Mouse (Mus musculus) thymus, postnatal 4 days (tissue): Measurements from ENCODE around the gene Naa15.
A peak's percentile ranks its signal among the peaks of the same experiment; 100 is the strongest.

Experiments used
- DNase-seq: peaks from one replicate; pipeline ENCODE4 v3.0.0; 2021

Gene Naa15

DNA sequence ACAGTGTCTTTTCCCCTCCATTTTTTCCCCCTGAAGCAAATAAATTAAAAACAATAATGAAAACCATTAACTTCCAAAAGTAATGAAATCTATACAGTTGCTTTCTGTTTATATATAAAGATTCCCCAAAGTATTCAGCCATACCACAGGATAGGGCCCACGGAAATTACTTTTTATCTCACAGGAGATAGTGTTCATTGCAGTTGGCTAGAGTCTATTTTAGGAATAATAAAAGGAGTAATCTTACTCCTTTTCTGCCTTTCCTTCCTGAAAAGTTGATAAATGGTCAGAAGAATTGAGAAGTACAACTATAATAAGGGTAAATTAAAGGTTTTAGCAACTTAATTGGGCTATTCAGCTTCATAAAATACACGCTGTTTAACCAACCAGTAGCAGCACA is 53.6 kb downstream of the Naa15 start:
- DNase-seq, result no peak

DNA sequence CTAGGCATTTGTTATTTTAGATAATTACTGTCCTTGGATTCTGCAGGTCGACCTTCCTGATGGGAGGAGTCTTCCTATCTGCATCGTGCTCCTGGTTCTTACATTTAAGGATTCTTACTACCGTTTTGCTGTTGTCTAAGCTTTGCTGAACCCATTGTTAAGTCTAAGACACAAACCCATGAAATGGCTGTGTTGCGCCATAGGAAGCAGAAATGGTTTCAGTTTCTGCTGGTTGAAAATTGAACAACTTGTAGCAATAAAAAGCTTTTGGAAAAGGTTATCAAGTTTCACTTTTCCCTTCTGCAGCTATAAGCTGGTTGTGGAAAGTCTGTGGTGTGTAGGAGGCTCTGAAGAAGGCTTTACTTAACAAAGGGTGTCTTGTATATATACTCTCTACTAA is 60.8 kb downstream of the Naa15 start:
- DNase-seq, result no peak

DNA sequence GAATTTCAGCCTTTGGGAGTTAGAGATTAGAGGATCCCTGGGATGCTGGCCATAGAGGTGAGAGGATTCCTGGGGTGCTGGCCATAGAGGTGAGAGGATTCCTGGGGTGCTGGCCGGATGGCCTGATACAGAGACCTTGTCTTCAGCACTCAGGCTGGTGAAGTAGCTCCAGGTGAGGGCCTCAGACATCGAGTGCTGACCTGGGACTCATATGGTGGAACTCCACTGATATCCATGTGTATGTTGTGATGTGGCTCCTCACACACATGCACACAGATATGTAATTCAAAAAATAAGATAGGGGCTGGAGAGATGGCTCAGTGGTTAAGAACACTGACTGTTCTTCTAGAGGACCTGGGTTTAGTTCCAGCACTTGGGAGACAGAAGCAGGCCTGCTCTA is 64.9 kb downstream of the Naa15 start:
- no peak for DNase-seq

- peak; percentile 78 for DNase-seq
These were observed 66.1 kb downstream of the Naa15 start for GRCm38 (mm10) chr3:51481059-51481458.

GRCm38 (mm10) chr3:51481881-51482280 is 66.9 kb downstream of the Naa15 start:
- no peak for DNase-seq

GRCm38 (mm10) chr3:51482781-51483180 is 67.8 kb downstream of the Naa15 start:
- DNase-seq, result no peak

- peak; percentile 97 for DNase-seq
These were observed 68.9 kb downstream of the Naa15 start, which contains the start of gene Rab33b for GRCm38 (mm10) chr3:51483741-51484359. Gene Rab33b, plus strand, starts transcription at chr3:51483920.

GRCm38 (mm10) chr3:51484370-51484769 is 69.4 kb downstream of the Naa15 start:
- no peak for DNase-seq

GRCm38 (mm10) chr3:51485347-51485746 is 70.4 kb downstream of the Naa15 start:
- DNase-seq, result no peak

DNA sequence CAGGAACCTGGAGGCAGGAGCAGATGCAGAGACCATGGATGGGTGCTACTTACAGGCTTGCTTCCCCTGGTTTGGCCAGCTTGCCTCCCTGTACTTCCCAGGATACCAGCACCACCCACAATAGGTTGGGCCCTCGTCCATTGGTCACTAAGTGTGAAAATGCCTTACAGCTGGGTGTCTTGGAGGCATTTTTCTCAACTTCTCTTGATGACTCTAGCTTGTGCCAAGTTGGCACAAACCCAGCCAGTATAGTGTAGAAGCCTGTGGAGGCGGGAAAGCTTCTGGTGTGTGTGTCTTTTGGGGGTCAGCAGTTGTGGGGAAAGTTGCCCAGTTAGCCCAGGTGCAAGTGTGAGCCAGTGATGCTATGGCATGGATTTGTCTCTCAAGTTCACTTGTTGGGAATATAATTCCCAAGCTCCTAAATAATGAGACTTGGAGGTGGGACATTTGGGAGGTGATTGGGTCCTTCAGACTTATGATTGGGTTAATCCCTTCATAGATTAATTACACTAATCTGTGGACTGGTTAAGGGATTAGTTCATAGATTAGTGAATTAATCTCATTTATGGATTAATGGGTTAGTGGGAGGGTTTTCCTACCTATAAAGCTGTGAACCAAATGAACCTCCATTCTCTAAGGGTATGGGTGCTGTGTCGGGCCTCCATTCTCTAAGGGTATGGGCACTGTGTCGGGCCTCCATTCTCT is 71.7 kb downstream of the Naa15 start:
- no peak for DNase-seq

DNA sequence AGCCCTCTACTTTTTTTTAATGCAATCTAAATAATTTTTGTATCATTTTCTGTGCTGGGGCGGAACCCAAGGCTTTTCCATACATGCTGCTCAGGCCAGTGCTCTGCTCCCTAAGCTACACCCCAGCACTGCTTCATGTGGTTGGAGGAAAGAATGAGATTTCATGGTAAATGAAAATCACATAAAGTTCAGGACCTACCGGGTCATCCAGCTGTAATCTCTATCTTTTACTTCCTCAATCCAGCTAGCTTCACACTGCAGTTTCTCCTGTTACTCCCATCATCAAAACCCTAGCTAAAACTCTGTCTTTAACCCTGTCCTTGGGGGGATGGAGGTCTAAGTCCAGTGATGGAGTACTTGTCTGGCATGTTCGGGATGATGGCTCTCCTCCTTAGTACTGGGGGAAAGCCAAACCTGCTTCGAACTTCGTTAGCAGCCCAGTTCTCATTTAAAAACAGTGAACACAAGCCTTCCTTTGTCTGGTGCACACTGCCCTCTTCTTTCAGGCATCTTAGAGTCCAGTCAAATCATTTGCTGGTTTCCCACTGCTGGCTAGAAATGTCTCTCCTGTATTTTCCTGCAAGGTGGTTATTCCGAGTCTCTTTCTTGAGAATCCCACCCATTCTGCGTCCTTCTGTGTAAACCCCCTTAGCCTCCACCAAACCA is 75.3 kb downstream of the Naa15 start:
- no peak for DNase-seq

- no peak for DNase-seq
These were observed 78.4 kb downstream of the Naa15 start for GRCm38 (mm10) chr3:51493272-51493838.

DNA sequence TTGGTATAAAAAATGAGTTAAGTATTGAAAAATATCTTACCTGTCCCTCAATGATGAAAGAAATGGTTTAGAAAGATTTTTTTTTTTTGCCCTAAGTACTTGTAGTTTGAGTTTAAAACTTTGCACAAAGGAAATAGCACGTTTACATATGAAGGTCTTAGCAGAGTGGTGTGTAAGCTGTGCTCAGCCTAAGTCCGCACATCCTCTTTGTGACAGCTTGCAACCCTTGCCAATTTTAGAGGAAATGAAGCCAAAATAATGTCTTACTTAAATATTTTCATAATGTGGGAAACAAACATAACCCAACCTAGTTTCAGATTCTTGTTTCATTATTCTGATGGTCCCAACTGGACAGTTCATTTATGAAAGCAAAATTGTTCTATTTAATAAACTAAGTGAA is 79.5 kb downstream of the Naa15 start:
- no peak for DNase-seq

DNA sequence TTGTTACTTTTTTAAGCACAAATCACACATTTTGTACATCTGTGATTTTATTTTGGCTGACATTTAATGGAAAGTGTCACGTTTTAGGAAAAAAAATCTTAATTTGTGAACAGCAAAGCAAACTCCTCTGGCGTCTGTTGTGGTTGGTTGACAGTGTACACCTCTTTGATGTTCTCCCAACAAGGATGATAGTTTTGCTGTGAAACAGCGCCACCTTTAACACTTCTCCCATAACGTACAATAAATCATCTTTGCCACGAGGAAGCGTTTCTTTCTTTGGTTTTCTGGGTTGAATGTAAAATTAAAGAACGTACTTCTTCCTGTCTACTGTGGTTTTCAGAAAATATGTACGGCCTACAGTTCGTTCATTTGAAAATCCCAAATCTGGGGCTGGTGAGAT is 80.7 kb downstream of the Naa15 start:
- DNase-seq, result peak; percentile 43

DNA sequence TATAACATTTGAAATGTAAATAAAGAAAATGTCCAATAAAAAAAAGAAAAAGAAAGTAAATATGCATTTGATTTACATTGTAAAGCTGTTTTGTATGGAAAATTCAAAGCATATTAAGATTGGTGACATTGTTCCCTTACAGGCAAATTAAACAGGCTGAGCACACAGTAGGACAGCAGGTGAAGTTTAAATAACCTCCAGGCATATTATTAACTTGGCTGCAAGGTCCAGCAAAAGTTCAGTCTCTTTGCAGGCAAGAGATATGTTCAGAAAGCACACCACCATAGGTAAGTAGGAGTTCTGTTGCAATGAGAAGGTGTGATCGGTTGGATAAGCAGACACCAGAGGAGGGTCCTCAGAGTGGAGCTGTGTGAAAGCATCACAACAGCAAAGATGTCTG is 83.0 kb downstream of the Naa15 start:
- no peak for DNase-seq

DNA sequence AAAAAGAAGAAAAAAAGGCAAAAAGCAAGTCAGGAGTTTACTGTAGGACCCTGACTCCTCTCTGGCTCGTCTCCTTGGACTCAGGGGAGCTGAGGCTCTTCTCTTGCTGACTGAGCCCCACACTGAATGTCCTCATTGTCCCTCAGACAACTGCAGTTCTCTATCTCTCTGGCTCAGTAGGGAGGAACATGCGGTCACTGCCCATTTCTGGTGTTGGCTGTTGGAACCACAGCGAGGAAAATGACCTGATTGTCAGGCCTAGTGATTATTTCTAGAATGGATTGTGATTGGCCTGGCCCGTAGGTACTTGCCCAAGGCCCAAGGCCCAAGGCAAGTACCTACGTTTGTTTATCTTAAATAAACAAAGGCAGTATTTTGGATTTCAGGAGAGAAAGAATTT is 83.7 kb downstream of the Naa15 start:
- no peak for DNase-seq

GRCm38 (mm10) chr3:51499876-51500275 is 84.9 kb downstream of the Naa15 start:
- no peak for DNase-seq

GRCm38 (mm10) chr3:51504385-51504952 is 89.5 kb downstream of the Naa15 start:
- DNase-seq, result no peak

- no peak for DNase-seq
These were observed 90.5 kb downstream of the Naa15 start for GRCm38 (mm10) chr3:51505465-51505864.

GRCm38 (mm10) chr3:51510903-51511302 is 96.0 kb downstream of the Naa15 start:
- DNase-seq, result peak; percentile 89

DNA sequence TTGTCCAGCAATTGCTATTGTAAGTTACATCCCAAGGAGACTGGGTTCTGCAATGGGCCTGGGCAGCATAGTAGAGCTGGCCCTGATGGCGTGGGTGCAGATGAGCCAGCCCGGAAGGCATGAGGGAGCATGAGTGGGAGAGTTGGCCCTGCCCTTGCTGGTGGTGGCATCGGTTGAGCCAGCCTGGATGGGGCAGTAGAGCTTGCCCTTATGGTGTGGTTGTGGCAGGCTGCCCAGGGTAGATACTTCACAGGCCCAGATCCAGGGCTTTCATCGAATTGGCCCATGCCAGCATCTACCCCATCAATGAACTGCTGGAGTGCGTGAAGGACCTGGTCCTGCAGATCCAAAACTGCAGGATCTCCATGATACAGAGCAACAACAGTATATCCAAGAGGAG is 97.0 kb downstream of the Naa15 start:
- DNase-seq, result no peak

DNA sequence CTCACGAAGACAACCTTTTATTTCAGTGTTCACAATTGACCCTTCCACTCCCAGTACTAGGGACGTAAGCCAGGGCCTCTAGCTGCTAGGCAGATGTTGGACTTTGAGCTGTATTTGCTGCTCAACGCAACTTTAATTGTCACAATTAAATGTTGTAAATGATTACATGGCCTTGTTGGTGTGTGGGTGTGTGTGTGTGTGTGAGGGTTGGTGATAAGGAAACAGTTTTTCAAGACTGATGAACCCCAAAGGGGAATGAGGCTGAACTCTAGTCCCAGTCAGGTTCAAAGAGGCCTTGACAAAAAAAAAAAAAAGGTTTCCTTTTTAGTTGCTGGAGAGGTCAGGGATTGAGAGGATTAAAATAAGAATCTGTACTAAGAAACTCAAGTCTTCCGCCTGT is 102.5 kb downstream of the Naa15 start:
- DNase-seq, result no peak
